Mouse (Mus musculus) bone marrow macrophage, adult 2 months (primary cell): ENCODE measurements at regions not wholly inside any gene's neighbourhood (a gene's known extent, or its start where the extent isn't known, plus 50 kb on each side); places are given as distances from the start of the nearest gene placed in this dataset.

ENCODE experiments used
- CTCF ChIP-seq: IDR thresholded peaks from 2 replicates; pipeline ENCODE4 v1.5.1; 2012; ENCODE audit warnings: low read depth, mild to moderate bottlenecking, low read length, moderate library complexity
- POLR2A ChIP-seq: IDR thresholded peaks from 2 replicates; pipeline ENCODE4 v1.6.1; 2012; ENCODE audit warnings: mild to moderate bottlenecking, low read depth, low read length, borderline replicate concordance

GRCm38 (mm10) chr15:5459580-5459979 is 215.6 kb upstream of the Ptger4 start:
- TF ChIP-seq CTCF, result no peak
- TF ChIP-seq POLR2A, result no peak
